Mouse (Mus musculus) splenic B cell, adult 2 months (primary cell): ENCODE results near the gene Kdelc2.

Experiments used
- DNase-seq: peaks from one replicate; pipeline ENCODE4 v3.0.0-alpha.2; 2011; ENCODE audit warnings: low read depth, low spot score
- H3K27me3 ChIP-seq: 2 replicates; pipeline ENCODE4 v1.6.1; 2012; ENCODE audit warnings: mild to moderate bottlenecking, low read length, moderate library complexity, mixed read lengths; ENCODE audit not compliant: control insufficient read depth, poor library complexity, insufficient read depth, severe bottlenecking
- H3K36me3 ChIP-seq: 2 replicates; pipeline ENCODE4 v1.6.1; 2012; ENCODE audit warnings: mild to moderate bottlenecking, low read length, moderate library complexity, mixed read lengths; ENCODE audit not compliant: control insufficient read depth, poor library complexity, insufficient read depth, severe bottlenecking

The Kdelc2 gene

DNA sequence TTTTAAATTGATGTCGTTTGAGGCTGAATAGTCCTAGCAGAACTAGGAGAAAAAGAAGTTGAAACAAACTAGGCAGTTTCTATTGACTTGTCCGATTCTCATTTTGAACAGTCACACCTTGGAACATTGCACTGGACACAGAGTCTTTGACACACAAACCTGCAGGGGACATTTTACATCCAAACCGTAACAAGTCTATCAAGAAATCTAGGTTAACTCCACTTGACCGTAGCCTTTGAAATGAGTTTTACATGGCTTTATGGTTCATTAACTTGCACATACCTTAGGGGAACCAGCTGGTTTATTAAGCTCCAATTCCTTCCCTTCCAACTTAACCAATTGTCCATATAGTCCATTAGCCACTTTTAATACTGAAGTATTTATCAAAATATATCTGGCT, 16.9 kb downstream of the Kdelc2 start:
- DNase-seq: no peak
- Histone ChIP-seq H3K36me3 (no peaks in the 10 kb centered on the region), H3K27me3 (no peaks in the 10 kb centered on the region)

GRCm38 (mm10) chr9:53401146-53401545, 17.3 kb downstream of the Kdelc2 start:
- Histone ChIP-seq H3K36me3 (no peaks in the 10 kb centered on the region), H3K27me3 (no peaks in the 10 kb centered on the region)
- no peak for DNase-seq

DNA sequence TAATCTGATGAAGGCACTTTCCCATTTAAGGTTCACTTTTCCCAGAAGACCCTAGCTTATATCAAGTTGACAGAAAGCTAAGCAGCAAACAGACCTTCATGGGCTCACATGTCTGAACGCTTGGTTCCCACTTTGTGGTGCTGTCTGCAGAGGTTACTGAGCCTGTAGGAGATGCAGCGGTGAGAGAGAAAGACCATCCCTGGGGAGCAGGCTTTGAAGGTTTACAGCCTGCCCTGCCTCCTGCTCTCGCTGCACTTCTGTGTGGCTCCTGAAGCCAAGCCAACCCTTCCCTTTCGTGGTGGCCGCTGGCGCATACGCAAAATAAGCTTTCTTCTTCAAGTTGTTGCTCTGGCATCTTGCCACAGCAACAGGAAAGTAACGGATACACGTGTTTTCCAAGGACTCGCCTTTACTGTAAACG, 18.5 kb downstream of the Kdelc2 start, which contains the start of gene 4930550C14Rik:
Gene 4930550C14Rik (plus strand): TSS at position 35 of the 421 bp plus-strand sequence.
- Histone ChIP-seq H3K36me3 (no peaks in the 10 kb centered on the region), H3K27me3 (no peaks in the 10 kb centered on the region)
- no peak for DNase-seq

DNA sequence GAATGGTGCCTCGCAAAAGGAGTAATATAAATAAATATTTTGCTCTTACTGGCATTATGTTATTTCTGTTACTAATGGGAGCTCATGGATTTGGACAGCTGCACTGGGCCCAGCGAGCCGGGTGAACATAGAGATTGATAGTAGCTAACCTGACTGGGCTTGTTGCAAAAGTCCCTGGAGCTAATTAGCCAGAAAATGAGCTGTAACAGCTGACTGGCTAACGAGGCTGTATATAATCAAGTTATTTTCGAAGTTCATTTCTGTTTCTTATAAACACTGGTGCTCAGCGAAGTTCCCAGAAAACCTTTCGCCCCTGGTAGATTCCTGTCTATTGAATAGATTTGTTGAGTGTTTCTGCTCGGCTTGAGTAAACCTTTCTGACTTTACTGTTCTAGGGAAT, 19.2 kb downstream of the Kdelc2 start:
- DNase-seq: no peak
- H3K27me3 ChIP-seq: no peaks in the 10 kb centered on the region
- H3K36me3 ChIP-seq: no peaks in the 10 kb centered on the region

- no peaks in the 10 kb centered on the region for H3K27me3 ChIP-seq
- no peak for DNase-seq
- H3K36me3 ChIP-seq: no peaks in the 10 kb centered on the region
Observed at GRCm38 (mm10) chr9:53404050-53404752, 20.4 kb downstream of the Kdelc2 start.

DNA sequence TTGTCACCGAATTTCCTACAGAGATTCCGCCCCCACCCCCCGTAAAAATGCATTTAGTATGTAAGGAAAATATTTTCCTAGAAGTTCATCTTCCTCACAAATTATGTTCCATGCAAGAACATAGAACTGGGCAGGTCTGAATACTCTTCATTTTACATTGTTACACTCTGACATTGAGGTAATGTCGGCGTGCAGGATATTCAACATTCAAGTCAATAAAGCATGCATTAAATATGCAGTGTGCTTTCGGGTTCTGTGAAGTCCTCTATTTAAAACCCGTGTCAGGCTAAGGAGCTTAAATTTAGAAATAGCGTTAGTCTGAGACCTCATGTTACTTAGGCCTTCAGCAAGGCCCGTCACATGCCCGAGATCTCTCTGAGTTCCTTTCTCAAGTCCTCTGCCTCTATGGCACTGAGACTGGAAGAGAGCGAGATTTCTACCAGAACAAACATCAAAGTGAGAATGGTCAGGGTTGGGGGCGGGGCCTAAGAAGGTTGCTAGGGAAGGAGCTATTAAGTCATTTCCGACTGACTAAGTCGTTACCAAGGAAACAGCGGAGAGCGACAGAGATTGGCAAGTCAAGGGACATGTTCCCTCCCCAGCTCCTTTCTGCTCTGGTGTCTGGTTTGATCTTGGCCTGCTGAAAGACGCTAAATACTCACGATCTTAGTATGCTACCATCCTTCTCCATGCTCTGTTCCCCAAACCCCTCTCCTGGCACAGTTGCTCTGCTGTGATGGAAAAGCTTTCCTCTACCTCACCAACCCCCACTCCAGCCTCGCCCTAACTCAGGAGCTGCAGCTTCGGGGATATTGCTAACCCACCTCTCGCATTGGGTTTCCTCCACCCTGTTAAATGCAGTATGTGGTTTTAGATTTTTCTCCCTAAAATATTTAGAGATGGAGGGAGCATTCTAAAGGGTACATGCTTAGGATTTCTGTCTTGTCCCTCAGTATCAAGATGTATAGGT, 21.2 kb downstream of the Kdelc2 start:
- Histone ChIP-seq H3K27me3 (no peaks in the 10 kb centered on the region), H3K36me3 (no peaks in the 10 kb centered on the region)
- DNase-seq: peak; percentile 88

GRCm38 (mm10) chr9:53408548-53408947, 24.7 kb downstream of the Kdelc2 start:
- no peak for DNase-seq
- Histone ChIP-seq H3K27me3 (no peaks in the 10 kb centered on the region), H3K36me3 (no peaks in the 10 kb centered on the region)

GRCm38 (mm10) chr9:53408953-53409361, 25.1 kb downstream of the Kdelc2 start:
- H3K27me3 ChIP-seq: no peaks in the 10 kb centered on the region
- no peaks in the 10 kb centered on the region for H3K36me3 ChIP-seq
- DNase-seq: no peak

DNA sequence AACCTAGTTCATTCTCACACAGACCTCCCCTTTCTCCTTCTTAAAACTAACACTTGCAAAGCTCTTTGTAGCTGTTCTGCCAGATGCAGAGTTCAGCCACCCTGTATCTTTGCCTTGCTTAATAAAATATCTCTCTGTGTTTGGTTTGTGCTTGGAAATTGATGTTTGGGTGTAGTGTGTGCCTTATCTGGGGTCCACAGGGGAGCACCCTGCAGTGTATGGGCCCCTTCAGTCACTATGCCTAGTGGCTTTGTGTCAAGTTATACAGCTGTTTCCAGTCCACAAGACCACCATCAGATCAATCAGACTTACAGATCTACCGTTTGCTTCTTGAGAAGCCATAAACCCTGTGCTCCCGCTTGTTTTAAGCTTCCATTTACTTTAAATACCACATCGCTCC, 25.6 kb downstream of the Kdelc2 start:
- DNase-seq: no peak
- H3K27me3 ChIP-seq: no peaks in the 10 kb centered on the region
- no peaks in the 10 kb centered on the region for H3K36me3 ChIP-seq

DNA sequence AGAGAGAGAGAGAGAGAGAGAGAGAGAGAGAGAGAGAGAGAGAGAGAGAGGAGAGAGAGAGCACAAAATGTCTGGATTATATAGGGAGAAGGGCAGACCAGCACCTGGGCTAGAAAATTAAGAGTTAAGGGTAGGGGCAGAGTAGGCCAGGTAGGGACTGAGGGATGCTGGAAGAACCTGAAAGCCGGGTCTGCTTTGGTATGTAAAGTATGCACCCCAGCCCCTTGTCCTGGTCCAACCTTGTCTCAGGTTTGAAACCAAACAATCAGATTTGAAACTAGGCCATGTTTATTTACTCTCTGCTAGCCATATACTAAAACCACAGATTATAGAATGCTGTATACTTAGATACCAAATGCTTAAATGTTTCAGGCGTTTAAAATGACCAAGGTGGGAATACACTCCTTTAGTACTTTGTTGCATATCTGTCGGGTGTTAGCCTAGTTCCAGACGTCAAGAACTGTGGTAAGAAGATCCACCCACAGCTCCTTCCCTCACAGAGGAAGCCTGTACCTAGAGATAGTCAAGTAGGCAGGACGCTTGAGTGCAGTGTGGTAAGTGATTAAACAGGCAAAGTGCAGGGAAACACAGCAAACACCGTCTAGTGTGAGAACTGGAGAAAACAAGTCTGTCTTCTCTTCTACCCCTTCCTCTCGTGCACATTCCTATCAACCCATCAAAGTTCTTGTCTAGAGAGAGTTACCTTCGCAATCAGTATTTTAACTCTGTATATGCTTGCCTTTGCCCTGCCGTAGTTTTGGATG, 38.5 kb downstream of the Kdelc2 start:
- H3K27me3 ChIP-seq: no peaks in the 10 kb centered on the region
- no peak for DNase-seq
- H3K36me3 ChIP-seq: no peaks in the 10 kb centered on the region

DNA sequence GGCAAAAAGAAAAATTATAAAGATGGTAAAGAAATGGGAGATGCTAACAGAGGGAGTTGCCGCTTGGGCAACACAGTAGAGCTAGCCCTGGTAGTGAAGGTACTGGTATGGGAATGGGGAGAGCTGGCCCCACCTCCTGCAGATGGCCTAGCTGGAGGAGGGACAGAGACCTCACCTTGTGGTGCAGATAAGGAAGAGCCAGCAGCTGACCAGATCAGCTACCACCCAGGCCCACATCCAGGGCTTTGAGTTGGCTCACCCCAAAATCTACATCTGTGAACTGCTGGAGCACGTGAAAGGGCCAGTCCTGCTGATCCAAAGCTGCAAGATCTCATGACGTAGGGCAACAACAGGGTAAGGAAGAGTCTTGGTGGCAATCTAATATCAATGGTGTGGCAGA, 42.9 kb downstream of the Kdelc2 start:
- no peak for DNase-seq
- Histone ChIP-seq H3K27me3 (no peaks in the 10 kb centered on the region), H3K36me3 (no peaks in the 10 kb centered on the region)

- H3K36me3 ChIP-seq: no peaks in the 10 kb centered on the region
Observed at GRCm38 (mm10) chr9:53427638-53428037, 43.8 kb downstream of the Kdelc2 start.

GRCm38 (mm10) chr9:53435830-53436570, 52.2 kb downstream of the Kdelc2 start:
- peak; percentile 18 for DNase-seq
- peaks cover 4% of the 10 kb centered on the region; the same call in 1 of the 2 replicates for H3K36me3 ChIP-seq
- H3K27me3 ChIP-seq: no peaks in the 10 kb centered on the region

More at GRCm38 (mm10) chr9:53427638-53428037, 43.8 kb downstream of the Kdelc2 start:
- no peaks in the 10 kb centered on the region for H3K27me3 ChIP-seq
- DNase-seq: no peak

DNA sequence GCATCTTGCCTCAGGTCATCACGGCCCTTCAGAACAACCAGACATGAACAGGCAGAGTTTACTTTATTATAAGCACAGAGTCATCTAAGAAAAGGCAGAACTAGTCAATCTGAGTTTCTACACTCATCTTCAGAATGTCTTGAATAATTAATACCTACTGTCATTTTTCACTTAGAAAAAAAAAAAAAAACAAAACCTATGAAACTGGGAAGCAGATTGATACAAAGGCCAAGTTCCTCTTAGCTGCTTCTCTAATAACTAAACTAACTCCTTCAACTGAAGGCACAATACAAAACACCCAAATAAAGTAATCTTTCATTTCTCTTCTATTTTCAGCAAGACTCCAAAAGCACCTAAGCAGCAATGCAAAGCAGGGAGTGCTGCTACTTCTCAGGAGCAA, 66.8 kb downstream of the Kdelc2 start:
- H3K36me3 ChIP-seq: peaks cover 14% of the 10 kb centered on the region
- DNase-seq: no peak

More for the DNA sequence above, 66.8 kb downstream of the Kdelc2 start:
- H3K27me3 ChIP-seq: no peaks in the 10 kb centered on the region
